Comparison of ENCODE assay signal across 12 mouse cellular contexts in genomic region chr11:121109986-121110385, GRCm38 (mm10). TPM values are rescaled to one million over a fixed set of nuclear protein-coding genes. Genes with fewer than 3 reads are reported as not detected.
A peak's percentile ranks its signal among the peaks of the same experiment; 100 is the strongest.
DNase-seq lines count a peak whose midpoint lies in the region; ATAC-seq lines count a peak whose summit lies in the region.
"Had no signal": no experiment of that assay in that cellular context is flagged by ENCODE, and none has a peak within 500 bp of the region (broad histone marks: within the 10 kb centered on the region; RNA-seq: fewer than 3 reads in every experiment).

No protein-coding gene starts in this region.

- ATAC-seq in heart, embryonic 13.5 days (ENCODE audit: extremely low read depth, insufficient number of reproducible peaks, low FRiP score, low TSS enrichment) = peak; percentile 74
- peak; percentile 91 for ATAC-seq in lung, embryonic 16.5 days (ENCODE audit: low read depth)

- no peak overlapping the region for H3K4me2 ChIP-seq in heart, embryonic 13.5 days
- no peak overlapping the region for H3K4me2 ChIP-seq in lung, embryonic 16.5 days (ENCODE audit: low read depth, low read length)
- H3K4me2 ChIP-seq: embryonic facial prominence, embryonic 12.5 days; limb, embryonic 15.5 days had no signal

- H3K4me3 ChIP-seq in heart, embryonic 13.5 days = no peak overlapping the region
- H3K4me3 ChIP-seq in lung, embryonic 16.5 days (ENCODE audit: low read length) = no peak overlapping the region
- H3K4me3 ChIP-seq: embryonic facial prominence, embryonic 12.5 days; limb, embryonic 15.5 days had no signal

- WGBS in heart, embryonic 13.5 days = 0% methylated on average over 2 of the region's 2 CpGs
- WGBS in lung, embryonic 16.5 days = 9% methylated on average over 2 of the region's 2 CpGs

- H3K27me3 ChIP-seq in heart, embryonic 13.5 days (replicated peaks) = peaks cover 29% of the 10 kb centered on the region
- no peaks in the 10 kb centered on the region for H3K27me3 ChIP-seq in lung, embryonic 16.5 days (ENCODE audit: control insufficient read depth, insufficient read depth, low read depth, low read length)
- H3K27me3 ChIP-seq: embryonic facial prominence, embryonic 12.5 days; limb, embryonic 15.5 days had no signal

- peaks cover 33% of the 10 kb centered on the region for H3K4me1 ChIP-seq in heart, embryonic 13.5 days
- H3K4me1 ChIP-seq in lung, embryonic 16.5 days (replicated peaks; ENCODE audit: control insufficient read depth, insufficient read depth, low read length) = peaks cover 25% of the 10 kb centered on the region
- H3K4me1 ChIP-seq: embryonic facial prominence, embryonic 12.5 days; limb, embryonic 15.5 days had no signal

- H3K36me3 ChIP-seq in heart, embryonic 13.5 days = no peaks in the 10 kb centered on the region
- H3K36me3 ChIP-seq in lung, embryonic 16.5 days (ENCODE audit: control insufficient read depth, insufficient read depth, low read length) = no peaks in the 10 kb centered on the region
- H3K36me3 ChIP-seq: embryonic facial prominence, embryonic 12.5 days; limb, embryonic 15.5 days had no signal

- H3K9ac ChIP-seq in heart, embryonic 13.5 days = no peak overlapping the region
- H3K9ac ChIP-seq in lung, embryonic 16.5 days (ENCODE audit: low read length) = no peak overlapping the region
- H3K9ac ChIP-seq: embryonic facial prominence, embryonic 12.5 days; limb, embryonic 15.5 days had no signal

- H3K27ac ChIP-seq in heart, embryonic 13.5 days (replicated peaks) = 0 out of 2 replicates have a peak overlapping the region, but pooled peaks have one; percentile 37
- H3K27ac ChIP-seq in lung, embryonic 16.5 days (ENCODE audit: low read length) = no peak overlapping the region
- H3K27ac ChIP-seq: embryonic facial prominence, embryonic 12.5 days; limb, embryonic 15.5 days had no signal

- peak; percentile 25 for DNase-seq in embryo, embryonic 11 days
- no peak for DNase-seq in embryo, embryonic 10.5 days (ENCODE audit: low spot score)
- DNase-seq in right cerebral cortex, postnatal 4 days = peak; percentile 42
- DNase-seq in right cerebral cortex, postnatal 36 days (ENCODE audit: low spot score in 2 of 2) = no peak
- DNase-seq in urinary bladder, postnatal 4 days (ENCODE audit: low spot score in 2 of 2) = no peak
- DNase-seq in thymus, postnatal 10 days (ENCODE audit: low spot score in 2 of 2) = no peak

- no peaks in the 10 kb centered on the region for H3K9me3 ChIP-seq in heart, embryonic 13.5 days
- no peaks in the 10 kb centered on the region for H3K9me3 ChIP-seq in lung, embryonic 16.5 days (ENCODE audit: control insufficient read depth, low read length)
- H3K9me3 ChIP-seq: embryonic facial prominence, embryonic 12.5 days; limb, embryonic 15.5 days had no signal

RNA-seq across cellular contexts. Expression of gene Tex19.2, which starts 8.5 kb away (rescaled TPM):
- not detected in 2 replicates for polyA plus RNA-seq in heart, embryonic 13.5 days (2015; fragmentation: Nextera tagmentation; extraction: Ambion mirVana)
- not detected in 2 replicates for polyA plus RNA-seq in lung, embryonic 16.5 days (2015; fragmentation: Nextera tagmentation; extraction: Ambion mirVana)
- polyA plus RNA-seq: limb, embryonic 15.5 days had no signal

RNA-seq across cellular contexts. Expression of gene Sectm1a, which starts 29.0 kb away (rescaled TPM):
- polyA plus RNA-seq in heart, embryonic 13.5 days (2015; fragmentation: Nextera tagmentation; extraction: Ambion mirVana) = 0.11 TPM in 1 of 2 replicates, not detected in the other
- 0.58 TPM in 1 of 2 replicates, not detected in the other for polyA plus RNA-seq in lung, embryonic 16.5 days (2015; fragmentation: Nextera tagmentation; extraction: Ambion mirVana)
- polyA plus RNA-seq: C2C12; embryonic facial prominence, embryonic 12.5 days had no signal

RNA-seq across cellular contexts. Expression of gene Tex19.1, which starts 36.0 kb away (rescaled TPM):
- not detected in 2 replicates for polyA plus RNA-seq in heart, embryonic 13.5 days (2015; fragmentation: Nextera tagmentation; extraction: Ambion mirVana)
- not detected in 2 replicates for polyA plus RNA-seq in lung, embryonic 16.5 days (2015; fragmentation: Nextera tagmentation; extraction: Ambion mirVana)
- polyA plus RNA-seq: embryonic facial prominence, embryonic 12.5 days; limb, embryonic 15.5 days had no signal

RNA-seq across cellular contexts. Expression of gene Sectm1b, which starts 46.6 kb away (rescaled TPM):
- polyA plus RNA-seq in heart, embryonic 13.5 days (2015; fragmentation: Nextera tagmentation; extraction: Ambion mirVana) = not detected in 2 replicates
- 0.15 and 0.78 TPM in 2 replicates for polyA plus RNA-seq in lung, embryonic 16.5 days (2015; fragmentation: Nextera tagmentation; extraction: Ambion mirVana)
- polyA plus RNA-seq: C2C12; embryonic facial prominence, embryonic 12.5 days; testis, adult 2 months had no signal

RNA-seq across cellular contexts. Expression of gene Uts2r, which starts 50.1 kb away (rescaled TPM):
- not detected in 2 replicates for polyA plus RNA-seq in heart, embryonic 13.5 days (2015; fragmentation: Nextera tagmentation; extraction: Ambion mirVana)
- not detected in 2 replicates for polyA plus RNA-seq in lung, embryonic 16.5 days (2015; fragmentation: Nextera tagmentation; extraction: Ambion mirVana)
- polyA plus RNA-seq: C2C12 had no signal

Comparison
In these comparisons a context has a peak if more than half of its experiments do, and no peak if none do; other contexts are left out.
1. DNase-seq: peak in embryo, embryonic 11 days (single experiment) and right cerebral cortex, postnatal 4 days (single experiment); none in embryo, embryonic 10.5 days (single experiment), right cerebral cortex, postnatal 36 days (0 of 2), urinary bladder, postnatal 4 days (0 of 2) and thymus, postnatal 10 days (0 of 2).